Mouse (Mus musculus): ENCODE results near the gene Syngr1.

GRCm38 (mm10) chr15:80132452-80132851, 41.3 kb downstream of the Syngr1 start:
- no peak for TF ChIP-seq CTCF (IDR thresholded peaks at IDR 0.05; ENCODE audit: insufficient read depth, low read length)
- no peak for TF ChIP-seq POLR2A (IDR thresholded peaks at IDR 0.05; ENCODE audit: borderline replicate concordance, extremely low read depth, low read depth, low read length)
